Mouse (Mus musculus): Measurements from ENCODE around the gene Trim40. TPM values are rescaled to one million over a fixed set of nuclear protein-coding genes. Genes with fewer than 3 reads are reported as not detected.

Trim40 gene
- polyA plus RNA-seq, 1 experiment from 2014 or later, result not detected

DNA sequence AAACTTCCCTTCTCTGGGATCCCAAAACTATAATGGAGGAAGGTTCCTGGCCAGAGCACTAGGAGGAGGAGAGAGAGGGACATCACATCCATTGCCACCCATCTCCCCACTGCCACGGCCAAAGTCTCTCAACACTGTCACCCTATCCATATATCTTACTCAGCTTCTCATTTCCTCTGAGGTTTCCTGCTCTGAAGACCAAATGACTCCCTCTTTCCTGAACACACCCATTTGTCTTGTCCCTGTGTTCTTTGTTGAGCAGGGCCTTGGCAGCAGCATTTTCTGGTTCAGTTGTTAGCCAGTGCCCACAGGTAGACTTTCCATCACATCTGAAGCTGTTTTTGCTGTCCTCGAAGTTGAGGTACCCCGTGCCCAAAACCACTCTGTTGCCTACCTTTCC, 31.7 kb downstream of the Trim40 start:
- Histone ChIP-seq H3K9me3 (replicated peaks) (no peaks in the 10 kb centered on the region), H3K9ac (no peak overlapping the region), H3K4me3 (replicated peaks) (no peak overlapping the region), H3K4me2 (no peak overlapping the region), H3K27me3 (peaks cover 33% of the 10 kb centered on the region), H3K4me1 (replicated peaks) (no peaks in the 10 kb centered on the region), H3K27ac (replicated peaks) (no peak overlapping the region), H3K36me3 (replicated peaks) (peaks cover 40% of the 10 kb centered on the region)
- ATAC-seq (ENCODE audit: insufficient read depth), result no peak
- 47% methylated on average over 3 of the region's 3 CpGs for WGBS (ENCODE audit: insufficient replicate concordance)

DNA sequence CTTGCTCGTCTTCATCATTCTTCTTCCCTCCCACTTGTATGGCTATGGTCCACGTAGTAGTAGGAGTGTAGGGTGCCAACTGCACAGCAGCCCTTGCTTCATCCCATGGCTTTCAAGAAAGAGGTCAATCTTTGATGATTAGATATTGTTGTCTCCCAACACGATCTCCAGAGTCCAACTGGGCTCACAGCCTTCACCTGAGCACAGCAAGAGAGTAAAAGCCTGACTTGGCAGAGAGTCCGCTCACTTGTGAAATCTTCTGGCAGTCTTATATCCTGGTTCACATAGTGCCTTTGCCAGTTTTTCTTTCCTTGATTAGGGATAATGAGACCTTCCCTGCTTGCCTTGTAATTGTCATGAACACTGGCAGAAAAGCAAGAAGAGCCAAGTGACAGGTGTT, 33.7 kb downstream of the Trim40 start:
- H3K4me2 ChIP-seq, result no peak overlapping the region
- no peak overlapping the region for H3K27ac ChIP-seq (replicated peaks)
- 72% methylated on average over 4 of the region's 4 CpGs for WGBS (ENCODE audit: insufficient replicate concordance)
- no peaks in the 10 kb centered on the region for H3K9me3 ChIP-seq (replicated peaks)
- H3K36me3 ChIP-seq (replicated peaks), result peaks cover 40% of the 10 kb centered on the region
- no peak overlapping the region for H3K4me3 ChIP-seq (replicated peaks)
- no peak for ATAC-seq (ENCODE audit: insufficient read depth)
- no peak overlapping the region for H3K9ac ChIP-seq
- peaks cover 5% of the 10 kb centered on the region for H3K4me1 ChIP-seq (replicated peaks)
- H3K27me3 ChIP-seq, result peaks cover 14% of the 10 kb centered on the region

DNA sequence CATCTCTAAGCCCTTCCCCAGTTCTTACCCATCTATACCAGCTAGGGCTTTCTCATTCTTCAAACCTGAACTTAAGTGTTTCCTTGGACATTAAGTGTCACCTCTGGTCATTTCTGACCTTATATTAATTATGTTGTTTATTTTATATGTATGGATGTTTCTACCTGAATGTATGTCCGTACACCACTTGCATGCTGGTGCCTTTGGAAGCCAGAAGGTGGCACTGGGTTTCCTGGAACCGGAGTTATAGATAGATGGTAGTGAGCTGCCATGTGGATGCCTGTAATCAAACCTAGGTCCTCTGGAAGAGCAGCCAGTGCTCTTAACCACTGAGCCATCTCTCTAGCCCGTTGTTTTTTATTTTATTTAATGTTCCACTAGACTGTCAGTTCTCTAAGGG, 34.4 kb downstream of the Trim40 start:
- H3K4me1 ChIP-seq (replicated peaks), result peaks cover 11% of the 10 kb centered on the region
- peaks cover 6% of the 10 kb centered on the region for H3K27me3 ChIP-seq
- H3K36me3 ChIP-seq (replicated peaks), result peaks cover 40% of the 10 kb centered on the region
- WGBS (ENCODE audit: insufficient replicate concordance), result 74% methylated on average over 3 of the region's 3 CpGs
- H3K4me3 ChIP-seq (replicated peaks), result no peak overlapping the region
- no peak for ATAC-seq (ENCODE audit: insufficient read depth)
- H3K4me2 ChIP-seq, result no peak overlapping the region
- no peaks in the 10 kb centered on the region for H3K9me3 ChIP-seq (replicated peaks)
- no peak overlapping the region for H3K9ac ChIP-seq
- H3K27ac ChIP-seq (replicated peaks), result no peak overlapping the region

DNA sequence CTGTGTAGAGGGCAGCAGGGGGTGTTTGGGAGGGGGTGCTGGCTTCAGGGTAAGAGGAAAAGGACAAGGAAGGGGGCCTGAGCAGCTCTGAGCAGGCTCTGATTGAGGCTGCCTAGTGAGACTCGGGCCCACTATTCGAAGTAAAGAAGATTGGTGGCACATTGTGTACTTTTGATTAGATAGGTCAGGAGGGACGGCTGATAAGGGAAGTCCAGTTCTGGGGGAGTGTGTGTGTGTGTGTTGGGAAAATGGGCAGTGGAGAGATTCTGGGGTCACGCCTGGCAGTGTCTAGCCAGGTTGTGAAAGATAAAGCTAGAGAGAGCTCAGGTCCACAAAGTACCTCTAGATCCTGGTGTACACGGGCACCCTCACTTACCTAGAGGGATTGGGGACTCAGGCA, 38.3 kb downstream of the Trim40 start:
- H3K4me1 ChIP-seq (replicated peaks), result peaks cover 11% of the 10 kb centered on the region
- no peak overlapping the region for H3K27ac ChIP-seq (replicated peaks)
- H3K9me3 ChIP-seq (replicated peaks), result no peaks in the 10 kb centered on the region
- no peak overlapping the region for H3K4me2 ChIP-seq
- no peak overlapping the region for H3K9ac ChIP-seq
- ATAC-seq (ENCODE audit: insufficient read depth), result 0 out of 2 replicates have a peak, but pooled peaks have one; percentile 13
- 26% methylated on average over 5 of the region's 5 CpGs for WGBS (ENCODE audit: insufficient replicate concordance)
- H3K27me3 ChIP-seq, result no peaks in the 10 kb centered on the region
- H3K36me3 ChIP-seq (replicated peaks), result peaks cover 17% of the 10 kb centered on the region
- H3K4me3 ChIP-seq (replicated peaks), result no peak overlapping the region

DNA sequence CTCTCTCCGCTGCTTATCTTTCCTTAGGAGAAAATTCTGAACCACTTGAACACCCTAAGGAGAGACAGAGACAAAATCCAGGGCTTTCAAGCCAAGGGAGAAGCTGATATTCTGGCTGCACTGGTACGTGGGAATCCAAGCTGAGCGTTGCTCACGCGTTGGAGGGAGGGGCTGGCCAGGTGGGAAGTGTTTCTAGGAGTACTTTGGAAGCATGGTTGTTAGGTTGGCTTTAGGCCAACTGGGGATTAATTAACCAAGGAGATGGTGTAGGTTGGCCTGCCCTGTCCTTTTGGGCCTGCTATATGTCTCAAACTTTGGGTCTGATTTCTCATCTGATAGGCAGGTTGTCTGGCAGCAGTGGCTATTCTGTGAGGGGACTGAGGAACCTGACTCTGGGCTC, 38.7 kb downstream of the Trim40 start:
- ATAC-seq (ENCODE audit: insufficient read depth), result no peak; the same call in 1 of the 2 replicates
- WGBS (ENCODE audit: insufficient replicate concordance), result 82% methylated on average over 5 of the region's 5 CpGs
- H3K4me3 ChIP-seq (replicated peaks), result no peak overlapping the region
- H3K4me2 ChIP-seq, result no peak overlapping the region
- no peaks in the 10 kb centered on the region for H3K27me3 ChIP-seq
- H3K27ac ChIP-seq (replicated peaks), result no peak overlapping the region
- H3K36me3 ChIP-seq (replicated peaks), result peaks cover 13% of the 10 kb centered on the region
- H3K4me1 ChIP-seq (replicated peaks), result peaks cover 11% of the 10 kb centered on the region
- no peaks in the 10 kb centered on the region for H3K9me3 ChIP-seq (replicated peaks)
- no peak overlapping the region for H3K9ac ChIP-seq

DNA sequence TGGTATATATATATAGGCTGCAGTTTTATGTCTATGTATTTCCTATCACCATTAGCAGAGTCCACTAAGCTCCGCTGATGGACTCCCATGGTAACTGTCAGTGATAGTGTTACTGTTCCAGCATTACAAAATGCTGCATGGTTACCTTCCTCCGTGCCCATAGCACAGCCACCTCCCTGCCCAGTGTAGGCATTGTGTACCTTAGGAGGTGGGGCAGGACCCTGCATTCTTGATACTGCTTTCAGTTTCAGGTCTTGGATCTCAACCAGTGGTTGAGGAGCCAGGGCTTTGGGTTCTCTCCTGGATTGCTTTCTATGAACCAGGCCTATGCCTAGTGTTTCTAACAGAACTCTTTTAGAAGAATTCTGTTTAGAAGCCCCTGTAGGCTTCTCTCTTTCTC, 39.9 kb downstream of the Trim40 start:
- Histone ChIP-seq H3K27me3 (no peaks in the 10 kb centered on the region), H3K4me1 (replicated peaks) (peaks cover 20% of the 10 kb centered on the region), H3K27ac (replicated peaks) (no peak overlapping the region), H3K9ac (no peak overlapping the region), H3K9me3 (replicated peaks) (no peaks in the 10 kb centered on the region), H3K4me2 (no peak overlapping the region), H3K36me3 (replicated peaks) (peaks cover 11% of the 10 kb centered on the region), H3K4me3 (replicated peaks) (no peak overlapping the region)
- 76% methylated on average over 2 of the region's 2 CpGs for WGBS (ENCODE audit: insufficient replicate concordance)
- ATAC-seq (ENCODE audit: insufficient read depth), result no peak

DNA sequence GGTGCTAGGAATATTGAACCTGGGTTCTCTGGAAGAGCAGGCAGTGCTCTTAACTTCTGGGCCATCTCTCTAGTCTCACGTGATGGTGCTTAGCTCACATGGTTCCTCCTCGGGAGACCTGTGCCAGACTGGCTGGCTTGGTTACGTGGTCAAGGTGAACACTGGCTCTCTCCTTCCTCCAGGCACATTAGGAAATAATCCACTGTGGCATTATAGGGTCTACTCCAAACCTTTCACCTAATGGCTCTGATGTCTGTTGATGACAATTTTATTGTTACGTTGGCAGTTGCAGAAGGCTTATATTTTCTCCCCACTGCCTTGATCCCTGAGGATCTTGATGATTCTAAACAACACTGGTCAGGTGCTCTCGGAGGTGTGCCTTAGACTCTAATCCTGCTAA, 41.0 kb downstream of the Trim40 start:
- Histone ChIP-seq H3K4me1 (replicated peaks) (peaks cover 31% of the 10 kb centered on the region), H3K36me3 (replicated peaks) (0 out of 2 replicates have a peak, but pooled peaks cover 4% of the 10 kb centered on the region), H3K4me3 (replicated peaks) (no peak overlapping the region), H3K27me3 (no peaks in the 10 kb centered on the region), H3K4me2 (no peak overlapping the region), H3K27ac (replicated peaks) (no peak overlapping the region), H3K9ac (no peak overlapping the region), H3K9me3 (replicated peaks) (no peaks in the 10 kb centered on the region)
- 63% methylated on average over 5 of the region's 5 CpGs for WGBS (ENCODE audit: insufficient replicate concordance)
- ATAC-seq (ENCODE audit: insufficient read depth), result no peak

DNA sequence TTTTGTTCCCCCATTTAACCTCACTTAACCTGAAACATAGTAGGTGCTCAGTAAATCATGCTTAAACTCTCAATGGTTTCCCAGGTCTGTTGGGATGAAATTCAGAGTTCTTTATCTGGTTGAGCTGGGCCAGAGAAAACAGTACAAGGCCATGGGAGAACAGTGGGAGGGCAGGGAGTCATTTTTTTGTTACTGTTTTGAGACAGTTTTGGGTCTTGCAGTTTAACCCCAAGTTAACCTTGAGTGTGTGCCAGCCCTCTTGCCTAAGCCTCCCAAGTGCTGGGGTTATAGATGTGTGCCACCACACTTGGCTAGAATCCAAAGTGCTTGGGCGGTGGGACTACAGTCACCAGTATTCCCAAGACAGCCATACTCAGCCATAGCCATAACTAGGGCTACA, 45.2 kb downstream of the Trim40 start:
- 46% methylated on average over 1 of the region's 1 CpGs for WGBS (ENCODE audit: insufficient replicate concordance)
- Histone ChIP-seq H3K4me2 (peak overlapping the region; percentile 45), H3K4me1 (replicated peaks) (peaks cover 45% of the 10 kb centered on the region), H3K27ac (replicated peaks) (peak overlapping the region; percentile 61), H3K36me3 (replicated peaks) (no peaks in the 10 kb centered on the region), H3K4me3 (replicated peaks) (no peak overlapping the region), H3K27me3 (no peaks in the 10 kb centered on the region), H3K9me3 (replicated peaks) (no peaks in the 10 kb centered on the region), H3K9ac (peak overlapping the region; percentile 10; the same call in 1 of the 2 replicates)
- no peak for ATAC-seq (ENCODE audit: insufficient read depth)

DNA sequence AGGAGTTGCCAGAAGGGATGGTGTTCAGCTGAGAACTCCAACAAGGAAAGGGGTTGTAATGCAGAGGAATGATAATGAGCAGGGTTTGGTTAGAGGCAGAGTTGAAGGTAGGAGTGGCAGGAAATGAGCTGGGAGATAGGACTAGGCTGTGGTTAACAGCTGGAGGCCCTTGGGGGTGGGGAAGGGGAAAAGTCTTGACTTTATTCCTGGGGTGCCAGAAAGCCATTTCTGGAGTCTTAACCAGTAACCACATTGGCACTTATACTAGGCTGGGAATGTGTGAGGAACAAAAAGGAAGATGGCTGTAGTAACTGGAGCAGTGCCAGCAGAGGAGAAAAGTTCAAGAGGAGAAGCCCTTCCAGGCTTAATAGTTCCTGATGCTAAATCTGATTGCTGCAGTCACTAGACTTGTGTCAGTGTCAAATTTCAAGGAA, 45.6 kb downstream of the Trim40 start:
- H3K4me2 ChIP-seq, result peak overlapping the region; percentile 45
- peak; percentile 80 for ATAC-seq (ENCODE audit: insufficient read depth)
- H3K4me3 ChIP-seq (replicated peaks), result no peak overlapping the region
- H3K4me1 ChIP-seq (replicated peaks), result peaks cover 45% of the 10 kb centered on the region
- no peaks in the 10 kb centered on the region for H3K36me3 ChIP-seq (replicated peaks)
- H3K27me3 ChIP-seq, result no peaks in the 10 kb centered on the region
- H3K27ac ChIP-seq (replicated peaks), result peak overlapping the region; percentile 61
- no peaks in the 10 kb centered on the region for H3K9me3 ChIP-seq (replicated peaks)
- peak overlapping the region; percentile 10; the same call in 1 of the 2 replicates for H3K9ac ChIP-seq

DNA sequence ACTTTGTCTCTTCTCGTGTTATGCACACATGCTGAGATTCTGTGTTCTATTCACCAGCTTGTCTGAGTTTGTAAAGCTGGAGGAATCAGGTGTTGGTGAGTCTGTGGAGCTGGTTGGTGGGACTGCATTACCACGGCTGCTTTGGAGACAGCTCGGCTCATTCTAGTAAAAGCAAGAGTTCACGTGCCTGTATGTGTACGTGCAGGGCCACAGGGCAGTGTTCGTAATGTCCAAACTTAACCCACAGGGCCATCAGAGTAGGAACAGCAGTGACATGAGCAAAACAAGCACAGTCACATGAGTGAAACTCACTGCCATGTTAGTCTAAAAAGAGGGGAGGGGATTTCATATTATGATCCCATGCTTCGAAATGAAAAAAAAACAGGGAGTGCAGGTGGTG, 46.2 kb downstream of the Trim40 start:
- peaks cover 45% of the 10 kb centered on the region for H3K4me1 ChIP-seq (replicated peaks)
- no peaks in the 10 kb centered on the region for H3K9me3 ChIP-seq (replicated peaks)
- H3K4me2 ChIP-seq, result peak overlapping the region; percentile 45; the same call in 1 of the 2 replicates
- H3K36me3 ChIP-seq (replicated peaks), result no peaks in the 10 kb centered on the region
- no peak overlapping the region for H3K9ac ChIP-seq
- peak; percentile 46 for ATAC-seq (ENCODE audit: insufficient read depth)
- H3K4me3 ChIP-seq (replicated peaks), result no peak overlapping the region
- peak overlapping the region; percentile 29; the same call in 1 of the 2 replicates for H3K27ac ChIP-seq (replicated peaks)
- 39% methylated on average over 7 of the region's 7 CpGs for WGBS (ENCODE audit: insufficient replicate concordance)
- no peaks in the 10 kb centered on the region for H3K27me3 ChIP-seq

DNA sequence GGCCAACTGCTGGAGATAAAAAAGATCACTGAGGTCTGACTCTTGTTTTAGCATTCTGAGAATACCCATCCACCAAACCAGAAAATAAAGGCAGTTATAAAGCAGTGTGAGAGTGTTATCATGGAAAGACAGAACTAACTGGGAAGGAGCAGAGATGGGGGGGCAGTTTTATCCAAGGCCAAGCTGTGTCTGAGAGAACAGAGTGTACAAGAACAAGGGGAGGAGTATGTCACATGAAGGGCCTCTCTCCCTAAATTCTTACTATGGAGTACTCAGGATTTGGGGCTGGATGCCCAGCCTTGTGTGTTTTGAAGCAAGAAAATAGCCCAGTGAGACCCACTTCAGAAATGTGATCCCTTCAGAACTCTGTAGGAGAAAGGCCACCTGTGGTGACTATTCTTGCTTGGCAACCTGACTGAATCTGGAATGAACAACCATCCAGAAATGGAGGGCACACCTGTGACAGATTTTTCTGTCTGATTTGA, 48.9 kb downstream of the Trim40 start:
- peaks cover 62% of the 10 kb centered on the region for H3K4me1 ChIP-seq (replicated peaks)
- H3K36me3 ChIP-seq (replicated peaks), result no peaks in the 10 kb centered on the region
- no peak overlapping the region for H3K4me2 ChIP-seq
- H3K27me3 ChIP-seq, result no peaks in the 10 kb centered on the region
- no peak overlapping the region for H3K27ac ChIP-seq (replicated peaks)
- H3K9me3 ChIP-seq (replicated peaks), result no peaks in the 10 kb centered on the region
- ATAC-seq (ENCODE audit: insufficient read depth), result no peak
- H3K9ac ChIP-seq, result no peak overlapping the region
- no peak overlapping the region for H3K4me3 ChIP-seq (replicated peaks)

DNA sequence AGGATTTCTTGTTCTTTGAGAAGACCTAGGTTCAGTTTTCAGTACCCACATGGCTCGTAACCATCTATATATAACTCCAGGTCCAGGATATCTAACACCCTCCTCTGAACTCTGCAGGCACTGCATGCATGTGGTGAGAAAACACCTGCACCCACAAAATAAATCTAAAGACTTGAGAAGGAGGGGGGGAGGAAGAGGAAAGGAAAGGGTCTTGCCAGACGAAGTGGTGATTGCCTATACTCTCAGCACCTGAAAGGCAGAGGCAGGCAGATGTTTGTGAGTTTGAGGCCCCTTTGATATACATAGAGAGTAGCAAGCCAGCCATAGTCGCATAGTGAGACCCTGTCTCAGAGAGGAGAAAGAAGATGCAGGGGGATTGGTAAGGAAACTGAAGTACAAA, 50.0 kb downstream of the Trim40 start:
- H3K4me2 ChIP-seq, result no peak overlapping the region
- H3K9me3 ChIP-seq (replicated peaks), result no peaks in the 10 kb centered on the region
- WGBS (ENCODE audit: insufficient replicate concordance), result 61% methylated on average over 3 of the region's 3 CpGs
- H3K27me3 ChIP-seq, result 0 out of 2 replicates have a peak, but pooled peaks cover 2% of the 10 kb centered on the region
- no peak overlapping the region for H3K9ac ChIP-seq
- no peak overlapping the region for H3K27ac ChIP-seq (replicated peaks)
- H3K4me3 ChIP-seq (replicated peaks), result no peak overlapping the region
- peaks cover 58% of the 10 kb centered on the region for H3K4me1 ChIP-seq (replicated peaks)
- no peak for ATAC-seq (ENCODE audit: insufficient read depth)
- H3K36me3 ChIP-seq (replicated peaks), result no peaks in the 10 kb centered on the region
